In the genomic region with DNA sequence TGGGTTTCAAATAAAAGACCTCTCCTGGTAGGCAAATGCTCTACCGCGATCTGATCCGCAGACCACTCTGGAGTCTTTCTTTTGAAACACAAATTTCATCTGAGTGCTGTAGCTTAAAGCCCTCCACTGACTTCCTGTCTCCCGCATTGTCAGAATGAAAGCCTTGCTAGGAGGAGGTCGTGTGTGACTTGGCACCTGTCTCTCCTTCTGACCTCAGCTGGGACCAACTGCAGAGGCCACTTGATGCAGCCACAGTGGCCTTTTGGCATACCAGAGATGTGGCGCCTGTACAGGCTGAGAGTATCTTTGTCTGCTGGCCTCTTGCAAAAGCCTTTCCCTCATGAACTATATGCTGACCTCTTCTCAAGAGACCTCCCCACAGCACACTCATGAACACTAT, we compare ENCODE assay signal across 12 mouse cellular contexts. TPM values are rescaled to one million over a fixed set of nuclear protein-coding genes. Genes with fewer than 3 reads are reported as not detected.
A peak's percentile ranks its signal among the peaks of the same experiment; 100 is the strongest.
DNase-seq lines count a peak whose midpoint lies in the region; ATAC-seq and TF ChIP-seq lines count a peak whose summit lies in the region.
"Had no signal": no experiment of that assay in that cellular context is flagged by ENCODE, and none has a peak within 500 bp of the region (broad histone marks: within the 10 kb centered on the region; RNA-seq: fewer than 3 reads in every experiment).

No protein-coding gene starts in this region.

- no peaks in the 10 kb centered on the region for H3K36me3 ChIP-seq in lung, postnatal 0 days (ENCODE audit: insufficient read depth, low read length)
- no peaks in the 10 kb centered on the region for H3K36me3 ChIP-seq in ES-E14 (ENCODE audit: control insufficient read depth, insufficient read depth, low read length, poor library complexity, severe bottlenecking)
- no peaks in the 10 kb centered on the region for H3K36me3 ChIP-seq in stomach, postnatal 0 days (ENCODE audit: control insufficient read depth, insufficient read depth, low read length)
- H3K36me3 ChIP-seq: embryonic facial prominence, embryonic 12.5 days had no signal

- H3K9me3 ChIP-seq in lung, postnatal 0 days (ENCODE audit: low read length), result no peaks in the 10 kb centered on the region
- no peaks in the 10 kb centered on the region for H3K9me3 ChIP-seq in ES-E14 (ENCODE audit: control insufficient read depth, insufficient read depth, low read depth, low read length)
- no peaks in the 10 kb centered on the region for H3K9me3 ChIP-seq in stomach, postnatal 0 days (ENCODE audit: control insufficient read depth, low read length)
- H3K9me3 ChIP-seq: embryonic facial prominence, embryonic 12.5 days had no signal

- 29% methylated on average over 6 of the region's 6 CpGs for WGBS in lung, postnatal 0 days
- 60% methylated on average over 6 of the region's 6 CpGs for WGBS in stomach, postnatal 0 days

- H3K9ac ChIP-seq in lung, postnatal 0 days (replicated peaks; ENCODE audit: low read depth), result no peak overlapping the region
- H3K9ac ChIP-seq in ES-E14 (ENCODE audit: insufficient read depth, low read depth, low read length, poor library complexity, severe bottlenecking), result no peak overlapping the region
- no peak overlapping the region for H3K9ac ChIP-seq in stomach, postnatal 0 days (ENCODE audit: low read length)
- H3K9ac ChIP-seq: embryonic facial prominence, embryonic 12.5 days had no signal

- ATAC-seq in lung, postnatal 0 days, result peak; percentile 41
- no peak for ATAC-seq in granulocyte monocyte progenitor cell, adult 5-6 weeks (replicated peaks; ENCODE audit: poor library complexity, severe bottlenecking)
- no peak for ATAC-seq in stomach, postnatal 0 days (ENCODE audit: low FRiP score, low TSS enrichment)

- TF ChIP-seq CTCF in gastrocnemius, adult 2 months (IDR thresholded peaks at IDR 0.05), result no peak
- no peak for TF ChIP-seq CTCF in lung, postnatal 0 days (IDR thresholded peaks at IDR 0.05)
- TF ChIP-seq CTCF in stomach, postnatal 0 days (IDR thresholded peaks at IDR 0.05; ENCODE audit: low read depth), result no peak

- no peak for TF ChIP-seq EP300 in lung, postnatal 0 days (IDR thresholded peaks at IDR 0.05)
- TF ChIP-seq EP300 in stomach, postnatal 0 days (optimal IDR thresholded peaks at IDR 0.05), result no peak

- H3K27ac ChIP-seq in gastrocnemius, adult 2 months, result peak overlapping the region; percentile 78
- H3K27ac ChIP-seq in lung, postnatal 0 days (ENCODE audit: low read length), result no peak overlapping the region
- no peak overlapping the region; the same call in 1 of the 2 replicates for H3K27ac ChIP-seq in ES-E14 (ENCODE audit: insufficient read depth, low read depth, low read length, poor library complexity, severe bottlenecking)
- H3K27ac ChIP-seq in stomach, postnatal 0 days (replicated peaks), result no peak overlapping the region
- H3K27ac ChIP-seq: embryonic facial prominence, embryonic 12.5 days had no signal

- in situ Hi-C loops in ES-E14 (cut with MboI; ENCODE audit: low sequenced_read_pairs in 2 of 2, unreplicated experiment in 2 of 2), result no loop called here

- H3K4me1 ChIP-seq in lung, postnatal 0 days (ENCODE audit: insufficient read depth, low read depth, low read length), result no peaks in the 10 kb centered on the region
- H3K4me1 ChIP-seq in ES-E14 (ENCODE audit: control insufficient read depth in 2 of 2, insufficient read depth in 2 of 2, low read length in 2 of 2, poor library complexity in 1 of 2), result peaks cover 14 to 35% of the 10 kb centered on the region in 2 experiments
- peaks cover 3% of the 10 kb centered on the region for H3K4me1 ChIP-seq in stomach, postnatal 0 days (replicated peaks; ENCODE audit: control insufficient read depth, insufficient read depth)

- intact Hi-C loops in gastrocnemius, adult 2 months (cut with DNase I), result no loop called here

- H3K27me3 ChIP-seq in lung, postnatal 0 days (replicated peaks; ENCODE audit: insufficient read depth, low read length), result no peaks in the 10 kb centered on the region
- no peaks in the 10 kb centered on the region for H3K27me3 ChIP-seq in stomach, postnatal 0 days (ENCODE audit: control insufficient read depth, insufficient read depth, low read length)
- H3K27me3 ChIP-seq: embryonic facial prominence, embryonic 12.5 days had no signal

- no peak overlapping the region for H3K4me2 ChIP-seq in lung, postnatal 0 days (replicated peaks; ENCODE audit: low read depth, low read length)
- H3K4me2 ChIP-seq in stomach, postnatal 0 days (replicated peaks; ENCODE audit: low read depth), result no peak overlapping the region
- H3K4me2 ChIP-seq: embryonic facial prominence, embryonic 12.5 days had no signal

- peak; percentile 72 for DNase-seq in gastrocnemius, adult 2 months
- DNase-seq in gastrocnemius, postnatal 4 days (ENCODE audit: low spot score in 2 of 2), result no peak
- DNase-seq in lung, postnatal 0 days (ENCODE audit: low spot score), result peak; percentile 24
- DNase-seq in lung, postnatal 14 days, result no peak
- DNase-seq in ES-E14 (ENCODE audit: low read depth, low spot score), result peak; percentile 59
- peak; percentile 30 to 49 for DNase-seq in cerebellum, postnatal 14 days
- DNase-seq in stomach, postnatal 0 days (ENCODE audit: low spot score), result no peak
- DNase-seq: adrenal gland, adult 2 months; heart, postnatal 36 days; kidney, postnatal 25 days had no signal

- 0 out of 2 replicates have a peak overlapping the region, but pooled peaks have one; percentile 9 for H3K4me3 ChIP-seq in gastrocnemius, adult 2 months
- no peak overlapping the region for H3K4me3 ChIP-seq in lung, postnatal 0 days (ENCODE audit: low read depth, low read length)
- no peak overlapping the region for H3K4me3 ChIP-seq in ES-E14 (ENCODE audit: insufficient read depth in 1 of 2, low read depth in 1 of 2, low read length in 2 of 2, poor library complexity in 1 of 2, severe bottlenecking in 1 of 2)
- H3K4me3 ChIP-seq in stomach, postnatal 0 days (ENCODE audit: low read depth, low read length), result no peak overlapping the region
- H3K4me3 ChIP-seq: embryonic facial prominence, embryonic 12.5 days had no signal

TF ChIP-seq in ES-E14, 5 proteins besides CTCF, POLR2A, EP300 and RAD21:
- no peak for TF ChIP-seq ZNF384 (IDR thresholded peaks at IDR 0.05; ENCODE audit: low read depth, low read length)
- no peak for TF ChIP-seq CHD2 (IDR thresholded peaks at IDR 0.05; ENCODE audit: low read depth, low read length)
- no peak for TF ChIP-seq ZC3H11A (IDR thresholded peaks at IDR 0.05; ENCODE audit: borderline replicate concordance, low read depth, low read length)
- no peak for TF ChIP-seq MAFK (IDR thresholded peaks at IDR 0.05; ENCODE audit: insufficient read depth, low read depth, low read length)
- TF ChIP-seq HCFC1 (IDR thresholded peaks at IDR 0.05; ENCODE audit: borderline replicate concordance, insufficient read depth, low read length), result no peak

RNA-seq across cellular contexts. Expression of gene Gpd2, which starts 19.0 kb away (rescaled TPM):
- total RNA-seq in gastrocnemius, adult 2 months (2021), result 100 to 1,000 TPM; 155 to 233 TPM
- 10 to 100 TPM; 43.6 to 57.0 TPM for total RNA-seq in gastrocnemius, postnatal 4 days (2021)
- 12.9 and 14.4 TPM in 2 replicates for polyA plus RNA-seq in lung, postnatal 0 days (2015; fragmentation: Nextera tagmentation; extraction: Ambion mirVana)
- total RNA-seq in ES-E14 (2012; rRNA removed), result 56.2 and 71.4 TPM in 2 replicates
- 16.1 and 19.2 TPM in 2 replicates for total RNA-seq in granulocyte monocyte progenitor cell, adult 5-6 weeks (2014; fragmentation: Nextera tagmentation)
- 29.3 and 31.1 TPM in 2 replicates for total RNA-seq in granulocyte monocyte progenitor cell, adult 5-6 weeks (2017)
- 32.4 and 33.5 TPM in 2 replicates for polyA plus RNA-seq in stomach, postnatal 0 days (2015; fragmentation: Nextera tagmentation; extraction: Ambion mirVana)

Comparison
In these comparisons a context has a peak if more than half of its experiments do, and no peak if none do; other contexts are left out.
1. DNase-seq: peak in gastrocnemius, adult 2 months (single experiment), lung, postnatal 0 days (single experiment), ES-E14 (single experiment) and cerebellum, postnatal 14 days (2 of 2); none in gastrocnemius, postnatal 4 days (0 of 2), lung, postnatal 14 days (single experiment) and stomach, postnatal 0 days (single experiment).